Mouse (Mus musculus) urinary bladder, postnatal 10 days (tissue): Measurements from ENCODE around the gene Zfp931.
A peak's percentile ranks its signal among the peaks of the same experiment; 100 is the strongest.
"Not testable (repeated sequence)": the region's sequence is repeated elsewhere in the genome, so short reads cannot be mapped to it uniquely, and the experiment has no call there.

Experiments
- DNase-seq: peaks from one replicate; pipeline ENCODE4 v3.0.0; 2022; ENCODE audit warnings: low spot score

Zfp931 gene

GRCm38 (mm10) chr2:178078166-178078717, at the start of gene Zfp931:
Gene Zfp931 (minus strand): TSS chr2:178078476.
- not testable (repeated sequence) for DNase-seq

- DNase-seq, result peak; percentile 6
Measured at GRCm38 (mm10) chr2:178126041-178126820, 48.0 kb upstream of the Zfp931 start.

GRCm38 (mm10) chr2:178125427-178125826, 47.2 kb upstream of the Zfp931 start:
- no peak for DNase-seq

GRCm38 (mm10) chr2:178123466-178123865, 45.2 kb upstream of the Zfp931 start:
- DNase-seq, result no peak

GRCm38 (mm10) chr2:178121946-178122665, 43.8 kb upstream of the Zfp931 start:
- DNase-seq, result no peak

GRCm38 (mm10) chr2:178121375-178121688, 43.1 kb upstream of the Zfp931 start:
- DNase-seq, result no peak

GRCm38 (mm10) chr2:178120651-178121374, 42.5 kb upstream of the Zfp931 start:
- DNase-seq, result no peak

- DNase-seq, result no peak
Measured at GRCm38 (mm10) chr2:178120356-178120645, 42.0 kb upstream of the Zfp931 start.

- DNase-seq, result no peak
Measured at GRCm38 (mm10) chr2:178119561-178120355, 41.5 kb upstream of the Zfp931 start.

GRCm38 (mm10) chr2:178118801-178119560, 40.7 kb upstream of the Zfp931 start, which contains the start of gene Phactr3:
Gene Phactr3 (plus strand): TSS chr2:178118975.
- no peak for DNase-seq

- no peak for DNase-seq
Measured at GRCm38 (mm10) chr2:178117946-178118345, 39.7 kb upstream of the Zfp931 start.

- DNase-seq, result no peak
Measured at GRCm38 (mm10) chr2:178101957-178102356, 23.7 kb upstream of the Zfp931 start.

GRCm38 (mm10) chr2:178098021-178098420, 19.7 kb upstream of the Zfp931 start:
- no peak for DNase-seq

- no peak for DNase-seq
Measured at GRCm38 (mm10) chr2:178089586-178089985, 11.3 kb upstream of the Zfp931 start.

GRCm38 (mm10) chr2:178058195-178058594, 20.1 kb downstream of the Zfp931 start:
- DNase-seq, result no peak

- not testable (repeated sequence) for DNase-seq
Measured at GRCm38 (mm10) chr2:178027601-178028000, 50.7 kb downstream of the Zfp931 start.

GRCm38 (mm10) chr2:178023861-178024260, 54.4 kb downstream of the Zfp931 start:
- not testable (repeated sequence) for DNase-seq

- not testable (repeated sequence) for DNase-seq
Measured at GRCm38 (mm10) chr2:178023011-178023611, 55.2 kb downstream of the Zfp931 start, which contains the start of gene Zfp971. Gene Zfp971 (plus strand): TSS chr2:178023284.

GRCm38 (mm10) chr2:178020773-178021172, 57.5 kb downstream of the Zfp931 start:
- not testable (repeated sequence) for DNase-seq

- DNase-seq, result not testable (repeated sequence)
Measured at GRCm38 (mm10) chr2:178019486-178019885, 58.8 kb downstream of the Zfp931 start.
